Mouse (Mus musculus) spleen, embryonic (tissue): ENCODE results near the gene Trpm7.

Experiments
- CTCF ChIA-PET: fragments of 350-600 bp; sonication (Branson Sonifier 250); formaldehyde crosslinking; loops from one replicate; lab custom pipeline; 2022; lab: Charles Lee

The Trpm7 gene

GRCm38 (mm10) chr2:126755664-126756063 lies 120.4 kb downstream of the Trpm7 start:
- CTCF ChIA-PET, result no interaction called here

DNA sequence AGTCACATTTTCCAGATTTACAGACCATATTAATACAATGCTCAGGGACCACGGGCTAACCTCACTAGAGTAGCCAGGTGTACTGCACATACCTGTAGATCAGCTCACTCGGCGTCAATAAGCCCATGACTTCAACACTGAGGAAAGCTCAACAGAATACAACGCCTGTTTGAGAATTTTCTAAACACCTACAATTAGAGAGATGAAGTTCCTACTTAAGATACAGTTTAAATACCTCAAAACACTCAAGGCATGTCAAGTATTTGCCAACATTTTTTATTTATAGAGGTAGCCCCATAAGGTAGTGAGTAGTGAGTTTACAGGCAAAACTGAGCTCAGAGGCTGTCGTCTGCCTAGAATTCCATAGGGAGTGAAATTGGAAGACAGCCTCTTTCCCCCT lies 132.6 kb downstream of the Trpm7 start:
- CTCF ChIA-PET, result no interaction called here
